Mouse (Mus musculus) testis, adult 2 months (tissue): Measurements from ENCODE around the gene Traf3ip1.

Source experiments
- CTCF ChIP-seq: fragments of 200-500 bp; IDR thresholded peaks from 2 replicates; pipeline ENCODE4 v1.5.1; 2012; ENCODE audit warnings: low read depth, mild to moderate bottlenecking, inconsistent platforms, low read length, moderate library complexity; ENCODE audit not compliant: control insufficient read depth, insufficient read depth, insufficient replicate concordance
- POLR2A ChIP-seq: fragments of 200-500 bp; IDR thresholded peaks from 2 replicates; pipeline ENCODE4 v1.6.1; 2012; ENCODE audit warnings: low read depth, mild to moderate bottlenecking, inconsistent platforms, low read length, moderate library complexity; ENCODE audit not compliant: control insufficient read depth

- no peak for TF ChIP-seq CTCF
- no peak for TF ChIP-seq POLR2A
These were observed 4.1 kb upstream of the Traf3ip1 start for GRCm38 (mm10) chr1:91490322-91490721.
